Mouse (Mus musculus) stomach, postnatal 0 days (tissue): ENCODE measurements around the gene Cwc22. TPM values are rescaled to one million over a fixed set of nuclear protein-coding genes. Genes with fewer than 3 reads are reported as not detected.

Experiments used
- ATAC-seq: fragments of 200-750 bp; cut with Nextera tagmentation; 2 replicates; pipeline ENCODE4 v1.8.0; 2017; ENCODE audit not compliant: low FRiP score, low TSS enrichment
- DNase-seq: peaks from one replicate; pipeline ENCODE4 v3.0.0-alpha.2; 2016; ENCODE audit warnings: low spot score
- H3K27ac ChIP-seq: fragments of 300-500 bp; sonication (generic); replicated peaks from 2 replicates; pipeline ENCODE4 v1.5.1; 2014; ENCODE audit warnings: mild to moderate bottlenecking, control low read depth
- H3K27me3 ChIP-seq: fragments of 300-500 bp; sonication (generic); 2 replicates; pipeline ENCODE4 v1.6.1; 2014; ENCODE audit warnings: low read length; ENCODE audit not compliant: control insufficient read depth, insufficient read depth
- H3K36me3 ChIP-seq: fragments of 300-500 bp; sonication (generic); 2 replicates; pipeline ENCODE4 v1.6.1; 2014; ENCODE audit warnings: low read length, mixed read lengths; ENCODE audit not compliant: control insufficient read depth, insufficient read depth
- H3K4me1 ChIP-seq: fragments of 300-500 bp; sonication (generic); replicated peaks from 2 replicates; pipeline ENCODE4 v1.6.1; 2014; ENCODE audit warnings: antibody characterized with exemption; ENCODE audit not compliant: control insufficient read depth, insufficient read depth
- H3K4me2 ChIP-seq: fragments of 300-500 bp; sonication (generic); replicated peaks from 2 replicates; pipeline ENCODE4 v1.6.1; 2014; ENCODE audit warnings: low read depth, mild to moderate bottlenecking, control low read depth, moderate library complexity
- H3K4me3 ChIP-seq: fragments of 300-500 bp; sonication (generic); 2 replicates; pipeline ENCODE4 v1.5.1; 2014; ENCODE audit warnings: low read depth, low read length, control low read depth
- H3K9ac ChIP-seq: fragments of 300-500 bp; sonication (generic); 2 replicates; pipeline ENCODE4 v1.6.1; 2014; ENCODE audit warnings: mild to moderate bottlenecking, low read length, control low read depth, mixed read lengths
- H3K9me3 ChIP-seq: fragments of 300-500 bp; sonication (generic); 2 replicates; pipeline ENCODE4 v1.6.1; 2016; ENCODE audit warnings: low read length; ENCODE audit not compliant: control insufficient read depth
- CTCF ChIP-seq: IDR thresholded peaks from 2 replicates; pipeline ENCODE4 v1.5.1; 2016; ENCODE audit warnings: antibody characterized with exemption, low read depth, mild to moderate bottlenecking, moderate library complexity
- EP300 ChIP-seq: optimal IDR thresholded peaks from 2 replicates; pipeline ENCODE3; 2016; ENCODE audit warnings: antibody characterized with exemption
- WGBS: fragments of 180-500 bp; shearing (Covaris S2); extraction: QIAGEN DNeasy Blood & Tissue Kit; methylation state at CpG from one replicate; pipeline ENCODE4 v1.1.7; 2014; 5-methylcytosine and 5-hydroxymethylcytosine counted together
- polyA plus RNA-seq: library from polyadenylated mRNA; unstranded; fragments of >200 nt; fragmentation: Nextera tagmentation; extraction: Ambion mirVana; gene quantifications from 2 replicates; pipeline ENCODE4 v1.2.1, GENCODE M21; 2015

Cwc22 gene
- polyA plus RNA-seq, 1 experiment from 2014 or later = 13.7 TPM

DNA sequence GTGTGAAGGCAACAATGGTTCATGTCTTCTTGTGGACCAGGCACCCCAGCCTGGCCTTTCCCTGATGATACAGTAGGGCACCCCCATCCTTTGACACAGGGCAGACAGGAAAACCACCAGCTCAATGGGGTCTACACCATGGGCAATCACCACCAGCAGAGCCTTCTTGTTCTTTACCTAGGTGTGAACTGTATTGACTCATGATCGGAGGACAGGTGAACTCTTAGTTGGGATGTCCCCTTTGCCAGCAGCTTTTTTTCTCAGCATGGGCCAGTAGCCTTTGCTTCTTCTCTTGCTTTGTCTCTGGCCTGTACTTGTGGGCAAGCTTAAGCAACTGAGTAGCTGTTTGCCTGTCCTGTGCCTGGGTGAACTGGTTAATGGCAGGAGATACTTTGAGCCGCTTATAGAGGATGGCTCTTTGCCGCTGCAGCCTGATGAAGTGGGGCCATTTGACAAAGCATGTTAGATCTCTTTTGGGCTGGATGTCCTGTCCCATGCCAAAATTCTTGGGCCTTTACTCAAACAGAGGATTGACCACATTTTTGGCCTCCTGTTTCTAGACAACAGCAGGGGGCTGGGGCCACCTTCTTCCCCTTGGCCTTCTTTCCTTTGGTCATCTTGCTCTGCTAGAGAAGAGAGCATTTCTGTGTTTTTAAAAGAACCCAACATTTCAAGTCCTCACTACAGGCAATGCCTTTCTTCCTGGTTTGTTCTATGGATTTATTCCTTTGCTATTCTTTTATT lies 16.4 kb upstream of the Cwc22 start:
- ATAC-seq (no peak), DNase-seq (no peak)
- TF ChIP-seq EP300 (no peak), CTCF (no peak)
- Histone ChIP-seq H3K4me1 (no peaks in the 10 kb centered on the region), H3K36me3 (no peaks in the 10 kb centered on the region), H3K27ac (no peak overlapping the region), H3K27me3 (no peaks in the 10 kb centered on the region), H3K9ac (no peak overlapping the region), H3K9me3 (no peaks in the 10 kb centered on the region), H3K4me3 (no peak overlapping the region), H3K4me2 (no peak overlapping the region)
- WGBS = 96% methylated on average over 3 of the region's 3 CpGs

- H3K9ac ChIP-seq = no peak overlapping the region
- no peaks in the 10 kb centered on the region for H3K4me1 ChIP-seq
- no peaks in the 10 kb centered on the region for H3K27me3 ChIP-seq
- H3K9me3 ChIP-seq = no peaks in the 10 kb centered on the region
- WGBS = 74% methylated on average over 1 of the region's 1 CpGs
- H3K4me3 ChIP-seq = no peak overlapping the region
- H3K36me3 ChIP-seq = no peaks in the 10 kb centered on the region
- DNase-seq (no peak), ATAC-seq (no peak)
- TF ChIP-seq CTCF = no peak
- no peak for TF ChIP-seq EP300
- no peak overlapping the region for H3K27ac ChIP-seq
- H3K4me2 ChIP-seq = no peak overlapping the region
Measured at GRCm38 (mm10) chr2:77961256-77961655, 15.1 kb upstream of the Cwc22 start.

DNA sequence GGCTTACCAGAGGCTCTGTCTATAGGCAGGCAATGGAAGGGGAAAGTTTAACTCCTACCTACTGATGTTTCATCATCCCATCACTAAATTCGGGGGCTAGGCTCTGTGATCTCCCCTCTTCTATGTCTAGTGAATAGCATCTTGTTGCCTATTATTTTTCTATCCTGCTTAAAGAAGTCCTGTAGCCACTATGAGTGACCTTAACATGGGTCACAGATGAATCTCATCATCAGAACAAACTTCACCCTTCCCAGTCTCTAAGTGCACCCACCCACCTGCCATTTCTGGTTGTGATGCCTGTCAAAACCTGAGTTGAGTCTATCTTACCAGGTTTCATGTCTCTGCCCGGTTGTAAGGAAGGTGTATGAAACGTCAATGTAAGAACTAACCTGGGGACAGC lies 14.5 kb upstream of the Cwc22 start:
- Histone ChIP-seq H3K4me2 (no peak overlapping the region), H3K9ac (no peak overlapping the region), H3K27me3 (no peaks in the 10 kb centered on the region), H3K27ac (no peak overlapping the region), H3K4me3 (no peak overlapping the region), H3K36me3 (no peaks in the 10 kb centered on the region), H3K4me1 (no peaks in the 10 kb centered on the region), H3K9me3 (no peaks in the 10 kb centered on the region)
- TF ChIP-seq EP300 (no peak), CTCF (no peak)
- 85% methylated on average over 3 of the region's 3 CpGs for WGBS
- no peak for ATAC-seq
- DNase-seq = no peak

DNA sequence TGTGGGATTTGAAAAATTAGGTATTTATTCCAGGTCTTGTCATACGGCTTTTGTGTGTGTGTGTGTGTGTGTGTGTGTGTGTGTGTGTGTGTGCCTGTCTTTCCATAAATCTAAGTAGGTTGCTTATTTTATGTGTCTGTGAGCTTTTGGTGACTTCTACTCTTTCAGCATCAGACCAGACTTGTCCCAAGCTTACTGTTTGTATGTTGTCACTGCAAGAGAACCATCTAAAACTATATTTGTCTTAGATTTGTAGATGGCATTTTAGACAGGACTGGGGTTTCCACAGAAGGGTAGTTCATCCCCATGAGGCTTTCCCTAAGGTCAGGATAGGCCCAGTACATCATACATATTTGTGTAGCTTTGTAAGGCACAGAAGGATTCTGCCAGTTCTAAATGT lies 13.2 kb upstream of the Cwc22 start:
- ATAC-seq (no peak), DNase-seq (no peak)
- no peaks in the 10 kb centered on the region for H3K36me3 ChIP-seq
- H3K27ac ChIP-seq = no peak overlapping the region
- H3K9ac ChIP-seq = no peak overlapping the region
- WGBS = 85% methylated on average over 1 of the region's 1 CpGs
- H3K27me3 ChIP-seq = no peaks in the 10 kb centered on the region
- H3K9me3 ChIP-seq = no peaks in the 10 kb centered on the region
- no peak overlapping the region for H3K4me2 ChIP-seq
- TF ChIP-seq CTCF (no peak), EP300 (no peak)
- H3K4me1 ChIP-seq = no peaks in the 10 kb centered on the region
- H3K4me3 ChIP-seq = no peak overlapping the region

DNA sequence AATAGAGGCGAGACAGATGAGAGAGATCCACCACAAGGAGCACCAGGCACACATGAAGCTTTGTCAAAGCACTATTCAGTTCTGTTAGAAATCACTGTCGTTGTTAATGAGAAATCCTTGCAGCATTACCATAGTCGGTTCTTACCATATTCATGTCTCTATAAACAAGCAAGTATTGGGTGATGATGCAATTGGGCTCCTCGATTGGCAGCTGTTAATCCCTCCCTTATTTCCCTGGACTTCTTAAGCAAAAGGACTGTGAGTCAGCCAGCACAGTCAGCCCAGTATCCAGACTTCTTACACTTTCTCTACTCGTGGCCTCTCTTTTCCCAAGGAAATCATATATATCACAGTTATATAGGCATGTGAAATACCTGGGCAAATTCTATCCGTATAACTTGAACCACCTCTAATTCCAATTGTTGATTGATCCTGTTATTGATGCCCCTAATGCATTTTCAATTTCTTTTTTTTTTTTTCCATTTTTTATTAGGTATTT lies 5.3 kb upstream of the Cwc22 start:
- H3K4me3 ChIP-seq = no peak overlapping the region
- H3K4me2 ChIP-seq = no peak overlapping the region
- no peak overlapping the region for H3K27ac ChIP-seq
- ATAC-seq (no peak), DNase-seq (no peak)
- H3K4me1 ChIP-seq = no peaks in the 10 kb centered on the region
- no peaks in the 10 kb centered on the region for H3K9me3 ChIP-seq
- H3K9ac ChIP-seq = no peak overlapping the region
- TF ChIP-seq EP300 (no peak), CTCF (no peak)
- no peaks in the 10 kb centered on the region for H3K36me3 ChIP-seq
- no peaks in the 10 kb centered on the region for H3K27me3 ChIP-seq
- 81% methylated on average over 6 of the region's 6 CpGs for WGBS

- no peak for TF ChIP-seq EP300
- no peak for TF ChIP-seq CTCF
- Histone ChIP-seq H3K4me1 (0 out of 2 replicates have a peak, but pooled peaks cover 1% of the 10 kb centered on the region), H3K4me2 (no peak overlapping the region), H3K9ac (no peak overlapping the region), H3K27me3 (no peaks in the 10 kb centered on the region), H3K4me3 (no peak overlapping the region), H3K9me3 (no peaks in the 10 kb centered on the region), H3K27ac (no peak overlapping the region), H3K36me3 (no peaks in the 10 kb centered on the region)
- ATAC-seq = no peak
- WGBS = 57% methylated on average over 1 of the region's 1 CpGs
- no peak for DNase-seq
Measured at GRCm38 (mm10) chr2:77950111-77950510, 3.9 kb upstream of the Cwc22 start.
